In genomic region chr13:22035267-22036148, GRCm38 (mm10) we compare ENCODE assay signal across 8 mouse cellular contexts. TPM values are rescaled to one million over a fixed set of nuclear protein-coding genes. Genes with fewer than 3 reads are reported as not detected.
DNase-seq lines count a peak whose midpoint lies in the region; ATAC-seq and TF ChIP-seq lines count a peak whose summit lies in the region.
"Not testable (repeated sequence)": the region's sequence is repeated elsewhere in the genome, so short reads cannot be mapped to it uniquely, and the experiment has no call there.

Gene Hist1h2ah (minus strand): TSS chr13:22035568.
Gene Hist1h2bk (plus strand): TSS chr13:22035870.

- H3K9ac ChIP-seq in embryonic facial prominence, embryonic 11.5 days (replicated peaks; ENCODE audit: low read length), result peak within 1 kb of the TSS; percentile 77
- peak within 1 kb of the TSS; percentile 19; the same call in 1 of the 2 replicates for H3K9ac ChIP-seq in intestine, postnatal 0 days (ENCODE audit: low read depth, low read length)

- DNase-seq in adrenal gland, postnatal 25 days, result peak; percentile 70
- DNase-seq in embryonic facial prominence, embryonic 11.5 days (ENCODE audit: low spot score), result peak; percentile 97
- peak; percentile 77 to 83 for DNase-seq in left cerebral cortex, postnatal 36 days (ENCODE audit: low spot score in 2 of 2)
- DNase-seq in midbrain, embryonic 10.5 days (ENCODE audit: low spot score), result peak; percentile 87
- peak; percentile 77 to 90 for DNase-seq in right cerebral cortex, postnatal 36 days (ENCODE audit: low spot score in 2 of 2)
- DNase-seq in yolk sac, embryonic 10.5 days (ENCODE audit: low spot score), result peak; percentile 96

- H3K4me3 ChIP-seq in embryonic facial prominence, embryonic 11.5 days (ENCODE audit: low read depth, low read length), result peak within 1 kb of the TSS; percentile 46
- H3K4me3 ChIP-seq in intestine, postnatal 0 days (ENCODE audit: low read depth, low read length), result peak within 1 kb of the TSS; percentile 36
- peak within 1 kb of the TSS; percentile 58 for H3K4me3 ChIP-seq in midbrain, embryonic 10.5 days

- H3K9me3 ChIP-seq in embryonic facial prominence, embryonic 11.5 days (replicated peaks; ENCODE audit: control insufficient read depth, low read length); intestine, postnatal 0 days (ENCODE audit: control insufficient read depth); midbrain, embryonic 10.5 days (replicated peaks): not testable (repeated sequence)

- peak within 1 kb of the TSS; percentile 89 for H3K27ac ChIP-seq in embryonic facial prominence, embryonic 11.5 days (replicated peaks; ENCODE audit: low read depth, low read length)
- peak within 1 kb of the TSS; percentile 66 for H3K27ac ChIP-seq in intestine, postnatal 0 days (ENCODE audit: low read depth, low read length)
- H3K27ac ChIP-seq in midbrain, embryonic 10.5 days (replicated peaks), result peak within 1 kb of the TSS; percentile 95

- not testable (repeated sequence) for H3K4me1 ChIP-seq in embryonic facial prominence, embryonic 11.5 days (ENCODE audit: control insufficient read depth, insufficient read depth, low read length); intestine, postnatal 0 days (replicated peaks; ENCODE audit: control insufficient read depth, insufficient read depth, low read length)
- peaks cover 39% of the 10 kb centered on the region for H3K4me1 ChIP-seq in midbrain, embryonic 10.5 days

- H3K27me3 ChIP-seq in embryonic facial prominence, embryonic 11.5 days (ENCODE audit: control insufficient read depth, insufficient read depth, low read length); intestine, postnatal 0 days (replicated peaks; ENCODE audit: control insufficient read depth, insufficient read depth, low read length); midbrain, embryonic 10.5 days (ENCODE audit: low read depth, poor library complexity, severe bottlenecking): not testable (repeated sequence)

- H3K4me2 ChIP-seq in embryonic facial prominence, embryonic 11.5 days (ENCODE audit: low read depth, low read length), result peak within 1 kb of the TSS; percentile 72
- peak within 1 kb of the TSS; percentile 61 for H3K4me2 ChIP-seq in intestine, postnatal 0 days (replicated peaks; ENCODE audit: low read depth)

- H3K36me3 ChIP-seq in embryonic facial prominence, embryonic 11.5 days (replicated peaks; ENCODE audit: control insufficient read depth, insufficient read depth, low read depth, low read length); intestine, postnatal 0 days (ENCODE audit: control insufficient read depth, insufficient read depth); midbrain, embryonic 10.5 days: not testable (repeated sequence)

- 0% methylated on average over 22 of the region's 69 CpGs for WGBS in embryonic facial prominence, embryonic 11.5 days
- WGBS in intestine, postnatal 0 days, result under 1% methylated on average over 22 of the region's 69 CpGs
- WGBS in midbrain, embryonic 10.5 days, result 1% methylated on average over 28 of the region's 69 CpGs

- not testable (repeated sequence) for TF ChIP-seq CTCF in intestine, postnatal 0 days (IDR thresholded peaks at IDR 0.05; ENCODE audit: low read depth)

- intact Hi-C loops in left cerebral cortex, postnatal 36 days (cut with DNase I), result loop anchor here (5.0 kb wide), 2 partner anchors 1647 to 1722 kb away; partner anchors contain the start of genes Hist1h2ac, Hist1h2bc and Hist1h4b

- peak; percentile 98 for ATAC-seq in embryonic facial prominence, embryonic 11.5 days (replicated peaks; ENCODE audit: insufficient number of reproducible peaks, low FRiP score, low TSS enrichment, low read depth)
- peak; percentile 89 for ATAC-seq in granulocyte monocyte progenitor cell, adult 5-6 weeks (replicated peaks; ENCODE audit: poor library complexity, severe bottlenecking)
- peak; percentile 94 for ATAC-seq in intestine, postnatal 0 days

RNA-seq across cellular contexts. Expression of gene Hist1h2ah, which starts in this region (rescaled TPM):
- total RNA-seq in adrenal gland, postnatal 25 days (2021), result 30.0 and 61.8 TPM in 2 replicates
- 4.2 and 20.5 TPM in 2 replicates for polyA plus RNA-seq in embryonic facial prominence, embryonic 11.5 days (2014; fragmentation: Nextera tagmentation; extraction: Ambion mirVana)
- total RNA-seq in granulocyte monocyte progenitor cell, adult 5-6 weeks (2014; fragmentation: Nextera tagmentation), result 13.4 TPM in 1 of 2 replicates, not detected in the other
- total RNA-seq in granulocyte monocyte progenitor cell, adult 5-6 weeks (2017), result 1,444 and 2,588 TPM in 2 replicates
- polyA plus RNA-seq in intestine, postnatal 0 days (2015; fragmentation: Nextera tagmentation; extraction: Ambion mirVana), result 3.4 and 5.3 TPM in 2 replicates
- total RNA-seq in left cerebral cortex, postnatal 36 days (2021), result 10 to 100 TPM; 24.6 to 42.5 TPM
- polyA plus RNA-seq in midbrain, embryonic 10.5 days (2016; fragmentation: Nextera tagmentation; extraction: Ambion mirVana), result 10.6 and 11.4 TPM in 2 replicates

RNA-seq across cellular contexts. Expression of gene Hist1h2bk, which starts in this region (rescaled TPM):
- total RNA-seq in adrenal gland, postnatal 25 days (2021), result 121 and 135 TPM in 2 replicates
- polyA plus RNA-seq in embryonic facial prominence, embryonic 11.5 days (2014; fragmentation: Nextera tagmentation; extraction: Ambion mirVana), result 15.9 and 24.3 TPM in 2 replicates
- 9.6 and 80.5 TPM in 2 replicates for total RNA-seq in granulocyte monocyte progenitor cell, adult 5-6 weeks (2014; fragmentation: Nextera tagmentation)
- 2,021 and 2,596 TPM in 2 replicates for total RNA-seq in granulocyte monocyte progenitor cell, adult 5-6 weeks (2017)
- polyA plus RNA-seq in intestine, postnatal 0 days (2015; fragmentation: Nextera tagmentation; extraction: Ambion mirVana), result 0.90 and 1.8 TPM in 2 replicates
- 10 to 100 TPM; 13.0 to 13.3 TPM for total RNA-seq in left cerebral cortex, postnatal 36 days (2021)
- 9.4 and 9.7 TPM in 2 replicates for polyA plus RNA-seq in midbrain, embryonic 10.5 days (2016; fragmentation: Nextera tagmentation; extraction: Ambion mirVana)

Comparison
In these comparisons a context has a peak if more than half of its experiments do, and no peak if none do; other contexts are left out.
1. Peak in every context shown above with its lines: DNase-seq, ATAC-seq, H3K4me3 ChIP-seq and H3K27ac ChIP-seq.